Mouse (Mus musculus) gastrocnemius, adult 2 months (tissue): ENCODE results near the gene Gm10306. TPM values are rescaled to one million over a fixed set of nuclear protein-coding genes. Genes with fewer than 3 reads are reported as not detected.
A peak's percentile ranks its signal among the peaks of the same experiment; 100 is the strongest.

ENCODE experiments used
- DNase-seq: peaks from one replicate; pipeline ENCODE4 v3.0.0; 2022
- H3K27ac ChIP-seq: fragments of 200-600 bp; 2 replicates; pipeline ENCODE4 v1.8.1; 2022; ENCODE audit warnings: mild to moderate bottlenecking
- H3K4me3 ChIP-seq: fragments of 200-600 bp; 2 replicates; pipeline ENCODE4 v1.8.1; 2022; ENCODE audit warnings: mild to moderate bottlenecking, moderate library complexity
- CTCF ChIP-seq: fragments of 200-600 bp; IDR thresholded peaks from 2 replicates; pipeline ENCODE4 v1.8.1; 2022; ENCODE audit warnings: antibody characterized with exemption, mild to moderate bottlenecking, moderate library complexity
- intact Hi-C: fragments of 180-260 bp; cut with DNase I; formaldehyde crosslinking; loops from one replicate; pipeline ENCODE4 v1.15.1; 2025
- total RNA-seq, 2 experiments: library from RNA; stranded (reverse); gene quantifications; 2 replicates each; pipeline ENCODE4 v1.2.3; 2021

The Gm10306 gene
- total RNA-seq, 2 experiments from 2014 or later, result not detected

GRCm38 (mm10) chr4:94561954-94562648, 5.8 kb downstream of the Gm10306 start:
- TF ChIP-seq CTCF, result no peak
- no peak for DNase-seq
- Histone ChIP-seq H3K27ac (no peak overlapping the region), H3K4me3 (no peak overlapping the region)
- intact Hi-C loops, result no loop called here

GRCm38 (mm10) chr4:94564297-94564696, 8.0 kb downstream of the Gm10306 start:
- TF ChIP-seq CTCF, result no peak
- no peak overlapping the region for H3K4me3 ChIP-seq
- H3K27ac ChIP-seq, result no peak overlapping the region
- intact Hi-C loops, result no loop called here
- no peak for DNase-seq

- TF ChIP-seq CTCF, result no peak
- intact Hi-C loops, result loop anchor here (10.0 kb wide), 1 partner anchor 382 kb away; no protein-coding TSS in a partner anchor
- no peak overlapping the region for H3K4me3 ChIP-seq
- DNase-seq, result no peak
- H3K27ac ChIP-seq, result no peak overlapping the region
Observed at GRCm38 (mm10) chr4:94572677-94573076, 16.3 kb downstream of the Gm10306 start.

- no peak for DNase-seq
- no peak for TF ChIP-seq CTCF
- intact Hi-C loops, result no loop called here
- Histone ChIP-seq H3K27ac (no peak overlapping the region), H3K4me3 (no peak overlapping the region)
Observed at GRCm38 (mm10) chr4:94591765-94592381, 35.5 kb downstream of the Gm10306 start.

GRCm38 (mm10) chr4:94592709-94593108, 36.4 kb downstream of the Gm10306 start:
- TF ChIP-seq CTCF, result no peak
- DNase-seq, result no peak
- intact Hi-C loops, result no loop called here
- Histone ChIP-seq H3K27ac (no peak overlapping the region), H3K4me3 (no peak overlapping the region)

GRCm38 (mm10) chr4:94601395-94601794, 45.0 kb downstream of the Gm10306 start:
- Histone ChIP-seq H3K27ac (no peak overlapping the region), H3K4me3 (no peak overlapping the region)
- no peak for DNase-seq
- intact Hi-C loops, result loop anchor here (5.0 kb wide), 1 partner anchor 44 kb away; the partner anchor contains the start of genes Caap1 and Gm10306
- TF ChIP-seq CTCF, result peak; percentile 26; the same call in 1 of the 2 replicates

- H3K4me3 ChIP-seq, result peak overlapping the region; percentile 75
- intact Hi-C loops, result loop anchor here (5.0 kb wide), 1 partner anchor 45 kb away; the partner anchor contains the start of genes Caap1 and Gm10306
- DNase-seq, result no peak
Observed at GRCm38 (mm10) chr4:94602496-94603030, 46.2 kb downstream of the Gm10306 start.

GRCm38 (mm10) chr4:94603031-94603629, 46.8 kb downstream of the Gm10306 start, which contains the start of gene Plaa:
Gene Plaa (minus strand): TSS chr4:94603244.
- Histone ChIP-seq H3K4me3 (peak within 1 kb of the TSS; percentile 75), H3K27ac (peak within 1 kb of the TSS; percentile 98)
- peak; percentile 92 for DNase-seq
- TF ChIP-seq CTCF, result no peak
- intact Hi-C loops, result loop anchor here (5.0 kb wide), 1 partner anchor 46 kb away; the partner anchor contains the start of genes Caap1 and Gm10306

More at GRCm38 (mm10) chr4:94602496-94603030, 46.2 kb downstream of the Gm10306 start:
- peak overlapping the region; percentile 98 for H3K27ac ChIP-seq
- TF ChIP-seq CTCF, result no peak

GRCm38 (mm10) chr4:94604452-94605019, 48.2 kb downstream of the Gm10306 start:
- intact Hi-C loops, result loop anchor here (5.0 kb wide), 1 partner anchor 47 kb away; the partner anchor contains the start of genes Caap1 and Gm10306
- DNase-seq, result no peak
- no peak overlapping the region for H3K4me3 ChIP-seq
- H3K27ac ChIP-seq, result no peak overlapping the region
- TF ChIP-seq CTCF, result no peak

GRCm38 (mm10) chr4:94605591-94605990, 49.2 kb downstream of the Gm10306 start:
- Histone ChIP-seq H3K4me3 (no peak overlapping the region), H3K27ac (no peak overlapping the region)
- TF ChIP-seq CTCF, result no peak
- intact Hi-C loops, result no loop called here
- DNase-seq, result no peak

Other genes with a start within 250 kb of the Gm10306 start
- gene Caap1, start 250 bp downstream of the Gm10306 start, total RNA-seq, result 1 to 10 TPM; 2.8 to 3.0 TPM
- gene Plaa, start 46.7 kb downstream of the Gm10306 start, total RNA-seq, result 10 to 100 TPM; 34.0 to 38.5 TPM
- gene Ift74, start 57.9 kb downstream of the Gm10306 start, total RNA-seq, result 1 to 10 TPM; 4.7 to 8.5 TPM
- not detected for gene Lrrc19, start 93.6 kb downstream of the Gm10306 start, total RNA-seq
- 10 to 100 TPM; 14.4 to 17.0 TPM for gene Tek, start 182.7 kb downstream of the Gm10306 start, total RNA-seq